Mouse (Mus musculus): ENCODE data around the gene Helz. TPM values are rescaled to one million over a fixed set of nuclear protein-coding genes. Genes with fewer than 3 reads are reported as not detected.

Gene Helz
- polyA plus RNA-seq, 1 experiment from 2014 or later, result 11.7 TPM

- H3K4me2 ChIP-seq (ENCODE audit: low read length), result peak overlapping the region; percentile 99
- H3K36me3 ChIP-seq (ENCODE audit: insufficient read depth, low read length), result no peaks in the 10 kb centered on the region
- 0 out of 2 replicates have a peak, but pooled peaks cover 3% of the 10 kb centered on the region for H3K4me1 ChIP-seq (replicated peaks; ENCODE audit: insufficient read depth, low read length)
- no peak for TF ChIP-seq CTCF (IDR thresholded peaks at IDR 0.05; ENCODE audit: low read depth)
- DNase-seq (ENCODE audit: low spot score) (peak; percentile 16), ATAC-seq (replicated peaks; ENCODE audit: low FRiP score, low read depth) (0 out of 2 replicates have a peak, but pooled peaks have one; percentile 47)
- H3K9me3 ChIP-seq (replicated peaks; ENCODE audit: low read length), result no peaks in the 10 kb centered on the region
- peak overlapping the region; percentile 95 for H3K4me3 ChIP-seq (replicated peaks; ENCODE audit: low read depth, low read length)
- H3K27me3 ChIP-seq (ENCODE audit: insufficient read depth, low read length), result no peaks in the 10 kb centered on the region
- 26% methylated on average over 13 of the region's 13 CpGs for WGBS
- no peak overlapping the region; the same call in 1 of the 2 replicates for H3K9ac ChIP-seq (ENCODE audit: low read depth, low read length)
- H3K27ac ChIP-seq, result no peak overlapping the region; the same call in 1 of the 2 replicates
Observed at GRCm38 (mm10) chr11:107545747-107546476, 1.8 kb upstream of the Helz start.

- WGBS, result 0% methylated on average over 36 of the region's 37 CpGs
- H3K4me1 ChIP-seq (replicated peaks; ENCODE audit: insufficient read depth, low read length), result 0 out of 2 replicates have a peak, but pooled peaks cover 3% of the 10 kb centered on the region
- peak overlapping the region; percentile 88 for H3K27ac ChIP-seq
- no peaks in the 10 kb centered on the region for H3K27me3 ChIP-seq (ENCODE audit: insufficient read depth, low read length)
- peak; percentile 41 for TF ChIP-seq CTCF (IDR thresholded peaks at IDR 0.05; ENCODE audit: low read depth)
- H3K4me2 ChIP-seq (ENCODE audit: low read length), result peak overlapping the region; percentile 99
- H3K9ac ChIP-seq (ENCODE audit: low read depth, low read length), result peak overlapping the region; percentile 92
- peak; percentile 66 for ATAC-seq (replicated peaks; ENCODE audit: low FRiP score, low read depth)
- H3K9me3 ChIP-seq (replicated peaks; ENCODE audit: low read length), result no peaks in the 10 kb centered on the region
- peak overlapping the region; percentile 95 for H3K4me3 ChIP-seq (replicated peaks; ENCODE audit: low read depth, low read length)
- 0 out of 2 replicates have a peak, but pooled peaks cover 3% of the 10 kb centered on the region for H3K36me3 ChIP-seq (ENCODE audit: insufficient read depth, low read length)
- peak; percentile 62 for DNase-seq (ENCODE audit: low spot score)
Observed at GRCm38 (mm10) chr11:107546667-107547301, 946 bp upstream of the Helz start.

- 6% methylated on average over 35 of the region's 39 CpGs for WGBS
- peak overlapping the region; percentile 99 for H3K4me2 ChIP-seq (ENCODE audit: low read length)
Observed at GRCm38 (mm10) chr11:107548204-107548975, 660 bp downstream of the Helz start.

GRCm38 (mm10) chr11:107559874-107560273 lies 12.1 kb downstream of the Helz start:
- no peak overlapping the region for H3K9ac ChIP-seq (ENCODE audit: low read depth, low read length)
- no peaks in the 10 kb centered on the region for H3K9me3 ChIP-seq (replicated peaks; ENCODE audit: low read length)
- WGBS, result 92% methylated on average over 5 of the region's 5 CpGs
- no peak overlapping the region for H3K27ac ChIP-seq
- no peak for TF ChIP-seq CTCF (IDR thresholded peaks at IDR 0.05; ENCODE audit: low read depth)
- DNase-seq (ENCODE audit: low spot score), result no peak
- ATAC-seq (replicated peaks; ENCODE audit: low FRiP score, low read depth), result no peak
- no peak overlapping the region for H3K4me3 ChIP-seq (replicated peaks; ENCODE audit: low read depth, low read length)
- H3K27me3 ChIP-seq (ENCODE audit: insufficient read depth, low read length), result no peaks in the 10 kb centered on the region
- H3K4me2 ChIP-seq (ENCODE audit: low read length), result no peak overlapping the region
- peaks cover 15% of the 10 kb centered on the region; the same call in 1 of the 2 replicates for H3K36me3 ChIP-seq (ENCODE audit: insufficient read depth, low read length)
- H3K4me1 ChIP-seq (replicated peaks; ENCODE audit: insufficient read depth, low read length), result no peaks in the 10 kb centered on the region

More at GRCm38 (mm10) chr11:107548204-107548975, 660 bp downstream of the Helz start:
- Histone ChIP-seq H3K4me3 (replicated peaks; ENCODE audit: low read depth, low read length) (peak overlapping the region; percentile 95), H3K9ac (ENCODE audit: low read depth, low read length) (peak overlapping the region; percentile 92), H3K27me3 (ENCODE audit: insufficient read depth, low read length) (no peaks in the 10 kb centered on the region), H3K4me1 (replicated peaks; ENCODE audit: insufficient read depth, low read length) (0 out of 2 replicates have a peak, but pooled peaks cover 3% of the 10 kb centered on the region), H3K27ac (peak overlapping the region; percentile 88), H3K36me3 (ENCODE audit: insufficient read depth, low read length) (0 out of 2 replicates have a peak, but pooled peaks cover 9% of the 10 kb centered on the region), H3K9me3 (replicated peaks; ENCODE audit: low read length) (no peaks in the 10 kb centered on the region)
- TF ChIP-seq CTCF (IDR thresholded peaks at IDR 0.05; ENCODE audit: low read depth), result peak; percentile 32; the same call in 1 of the 2 replicates
- ATAC-seq (replicated peaks; ENCODE audit: low FRiP score, low read depth) (no peak; the same call in none of the 2 replicates), DNase-seq (ENCODE audit: low spot score) (peak; percentile 32)

- no peak for DNase-seq (ENCODE audit: low spot score)
- no peak for TF ChIP-seq CTCF (IDR thresholded peaks at IDR 0.05; ENCODE audit: low read depth)
- H3K4me1 ChIP-seq (replicated peaks; ENCODE audit: insufficient read depth, low read length), result no peaks in the 10 kb centered on the region
- no peak for ATAC-seq (replicated peaks; ENCODE audit: low FRiP score, low read depth)
- no peaks in the 10 kb centered on the region for H3K9me3 ChIP-seq (replicated peaks; ENCODE audit: low read length)
- no peaks in the 10 kb centered on the region for H3K27me3 ChIP-seq (ENCODE audit: insufficient read depth, low read length)
- WGBS, result 76% methylated on average over 3 of the region's 3 CpGs
- H3K36me3 ChIP-seq (ENCODE audit: insufficient read depth, low read length), result peaks cover 6% of the 10 kb centered on the region; the same call in 1 of the 2 replicates
- no peak overlapping the region for H3K4me3 ChIP-seq (replicated peaks; ENCODE audit: low read depth, low read length)
- H3K27ac ChIP-seq, result no peak overlapping the region
- H3K4me2 ChIP-seq (ENCODE audit: low read length), result no peak overlapping the region
- no peak overlapping the region for H3K9ac ChIP-seq (ENCODE audit: low read depth, low read length)
Observed at GRCm38 (mm10) chr11:107567431-107567830, 19.7 kb downstream of the Helz start.
